Mouse (Mus musculus): ENCODE data around the gene Yes1. TPM values are rescaled to one million over a fixed set of nuclear protein-coding genes. Genes with fewer than 3 reads are reported as not detected.
"Not testable (repeated sequence)": the region's sequence is repeated elsewhere in the genome, so short reads cannot be mapped to it uniquely, and the experiment has no call there.

The Yes1 gene
- polyA plus RNA-seq, 1 experiment from 2014 or later: 32.6 TPM

GRCm38 (mm10) chr5:32614691-32615090 lies 3.7 kb downstream of the Yes1 start:
- Histone ChIP-seq H3K27me3 (replicated peaks) (no peaks in the 10 kb centered on the region), H3K27ac (no peak overlapping the region), H3K4me3 (no peak overlapping the region), H3K4me2 (replicated peaks) (no peak overlapping the region), H3K4me1 (peaks cover 12% of the 10 kb centered on the region), H3K9me3 (no peaks in the 10 kb centered on the region), H3K9ac (no peak overlapping the region), H3K36me3 (no peaks in the 10 kb centered on the region)
- no peak for ATAC-seq (ENCODE audit: low FRiP score, low read depth)
- WGBS: 78% methylated on average over 4 of the region's 4 CpGs

- H3K27ac ChIP-seq; ATAC-seq (ENCODE audit: low FRiP score, low read depth): not testable (repeated sequence)
- WGBS: 84% methylated on average over 7 of the region's 7 CpGs
Measured at GRCm38 (mm10) chr5:32616489-32616888, 5.5 kb downstream of the Yes1 start.

GRCm38 (mm10) chr5:32617851-32618250 lies 6.9 kb downstream of the Yes1 start:
- no peak overlapping the region for H3K4me2 ChIP-seq (replicated peaks)
- 86% methylated on average over 1 of the region's 1 CpGs for WGBS
- no peak for ATAC-seq (ENCODE audit: low FRiP score, low read depth)

More at GRCm38 (mm10) chr5:32616489-32616888, 5.5 kb downstream of the Yes1 start:
- H3K9ac ChIP-seq; H3K27me3 ChIP-seq (replicated peaks); H3K36me3 ChIP-seq; H3K4me2 ChIP-seq (replicated peaks); H3K4me3 ChIP-seq; H3K4me1 ChIP-seq; H3K9me3 ChIP-seq: not testable (repeated sequence)

GRCm38 (mm10) chr5:32623649-32624048 lies 12.7 kb downstream of the Yes1 start:
- Histone ChIP-seq H3K27ac (no peak overlapping the region), H3K4me3 (no peak overlapping the region), H3K4me2 (replicated peaks) (no peak overlapping the region), H3K27me3 (replicated peaks) (no peaks in the 10 kb centered on the region), H3K9me3 (no peaks in the 10 kb centered on the region), H3K9ac (no peak overlapping the region), H3K36me3 (no peaks in the 10 kb centered on the region), H3K4me1 (no peaks in the 10 kb centered on the region)
- ATAC-seq (ENCODE audit: low FRiP score, low read depth): no peak

More at GRCm38 (mm10) chr5:32617851-32618250, 6.9 kb downstream of the Yes1 start:
- Histone ChIP-seq H3K27ac (no peak overlapping the region), H3K36me3 (no peaks in the 10 kb centered on the region), H3K9me3 (no peaks in the 10 kb centered on the region), H3K9ac (no peak overlapping the region), H3K27me3 (replicated peaks) (no peaks in the 10 kb centered on the region), H3K4me3 (no peak overlapping the region), H3K4me1 (0 out of 2 replicates have a peak, but pooled peaks cover 6% of the 10 kb centered on the region)

GRCm38 (mm10) chr5:32624777-32625176 lies 13.8 kb downstream of the Yes1 start:
- Histone ChIP-seq H3K9ac (no peak overlapping the region), H3K27me3 (replicated peaks) (no peaks in the 10 kb centered on the region), H3K27ac (no peak overlapping the region), H3K4me1 (no peaks in the 10 kb centered on the region), H3K36me3 (no peaks in the 10 kb centered on the region), H3K9me3 (no peaks in the 10 kb centered on the region), H3K4me2 (replicated peaks) (no peak overlapping the region), H3K4me3 (no peak overlapping the region)
- no peak for ATAC-seq (ENCODE audit: low FRiP score, low read depth)
- WGBS: 82% methylated on average over 2 of the region's 2 CpGs

- Histone ChIP-seq H3K4me3 (no peak overlapping the region), H3K27me3 (replicated peaks) (no peaks in the 10 kb centered on the region), H3K4me2 (replicated peaks) (no peak overlapping the region), H3K4me1 (no peaks in the 10 kb centered on the region), H3K9ac (no peak overlapping the region), H3K36me3 (no peaks in the 10 kb centered on the region), H3K9me3 (no peaks in the 10 kb centered on the region), H3K27ac (no peak overlapping the region)
- ATAC-seq (ENCODE audit: low FRiP score, low read depth): no peak
Measured at GRCm38 (mm10) chr5:32633185-32633584, 22.2 kb downstream of the Yes1 start.

- 67% methylated on average over 1 of the region's 1 CpGs for WGBS
- no peaks in the 10 kb centered on the region for H3K9me3 ChIP-seq
- H3K9ac ChIP-seq: no peak overlapping the region
- no peak overlapping the region for H3K4me2 ChIP-seq (replicated peaks)
- no peak for ATAC-seq (ENCODE audit: low FRiP score, low read depth)
- no peaks in the 10 kb centered on the region for H3K27me3 ChIP-seq (replicated peaks)
- no peak overlapping the region for H3K27ac ChIP-seq
- peaks cover 11% of the 10 kb centered on the region; the same call in 1 of the 2 replicates for H3K36me3 ChIP-seq
- no peak overlapping the region for H3K4me3 ChIP-seq
- no peaks in the 10 kb centered on the region for H3K4me1 ChIP-seq
Measured at GRCm38 (mm10) chr5:32657386-32657785, 46.4 kb downstream of the Yes1 start.

GRCm38 (mm10) chr5:32682475-32682874 lies 71.5 kb downstream of the Yes1 start:
- Histone ChIP-seq H3K27me3 (replicated peaks) (no peaks in the 10 kb centered on the region), H3K27ac (no peak overlapping the region), H3K9ac (no peak overlapping the region), H3K36me3 (peaks cover 9% of the 10 kb centered on the region), H3K4me2 (replicated peaks) (no peak overlapping the region), H3K4me3 (no peak overlapping the region), H3K4me1 (no peaks in the 10 kb centered on the region), H3K9me3 (no peaks in the 10 kb centered on the region)
- WGBS: 68% methylated on average over 2 of the region's 2 CpGs
- ATAC-seq (ENCODE audit: low FRiP score, low read depth): no peak

GRCm38 (mm10) chr5:32693411-32693810 lies 82.4 kb downstream of the Yes1 start:
- Histone ChIP-seq H3K27me3 (replicated peaks) (no peaks in the 10 kb centered on the region), H3K4me2 (replicated peaks) (no peak overlapping the region), H3K4me1 (no peaks in the 10 kb centered on the region), H3K9me3 (no peaks in the 10 kb centered on the region), H3K9ac (no peak overlapping the region), H3K36me3 (no peaks in the 10 kb centered on the region), H3K4me3 (no peak overlapping the region), H3K27ac (no peak overlapping the region)
- 64% methylated on average over 2 of the region's 2 CpGs for WGBS
- ATAC-seq (ENCODE audit: low FRiP score, low read depth): no peak

GRCm38 (mm10) chr5:32697208-32697867 lies 86.4 kb downstream of the Yes1 start:
- Histone ChIP-seq H3K27me3 (replicated peaks) (no peaks in the 10 kb centered on the region), H3K9me3 (no peaks in the 10 kb centered on the region), H3K4me1 (no peaks in the 10 kb centered on the region), H3K27ac (no peak overlapping the region), H3K9ac (no peak overlapping the region), H3K4me3 (no peak overlapping the region), H3K36me3 (no peaks in the 10 kb centered on the region), H3K4me2 (replicated peaks) (no peak overlapping the region)
- no peak for ATAC-seq (ENCODE audit: low FRiP score, low read depth)
- WGBS: 75% methylated on average over 5 of the region's 5 CpGs

GRCm38 (mm10) chr5:32706226-32706780 lies 95.3 kb downstream of the Yes1 start:
- Histone ChIP-seq H3K4me2 (replicated peaks) (no peak overlapping the region), H3K4me1 (no peaks in the 10 kb centered on the region), H3K9ac (no peak overlapping the region), H3K36me3 (no peaks in the 10 kb centered on the region), H3K9me3 (no peaks in the 10 kb centered on the region), H3K27me3 (replicated peaks) (no peaks in the 10 kb centered on the region), H3K4me3 (no peak overlapping the region), H3K27ac (no peak overlapping the region)
- 80% methylated on average over 2 of the region's 2 CpGs for WGBS
- ATAC-seq (ENCODE audit: low FRiP score, low read depth): no peak

- H3K27ac ChIP-seq: no peak overlapping the region
- no peaks in the 10 kb centered on the region for H3K27me3 ChIP-seq (replicated peaks)
- no peak overlapping the region for H3K9ac ChIP-seq
- H3K4me2 ChIP-seq (replicated peaks): no peak overlapping the region
- H3K4me3 ChIP-seq: no peak overlapping the region
- 0 out of 2 replicates have a peak, but pooled peaks cover 3% of the 10 kb centered on the region for H3K4me1 ChIP-seq
- H3K36me3 ChIP-seq: no peaks in the 10 kb centered on the region
- no peaks in the 10 kb centered on the region for H3K9me3 ChIP-seq
- WGBS: 80% methylated on average over 5 of the region's 5 CpGs
- ATAC-seq (ENCODE audit: low FRiP score, low read depth): no peak
Measured at GRCm38 (mm10) chr5:32711485-32711884, 100.5 kb downstream of the Yes1 start.
